Mouse (Mus musculus) Patski (cell line): ENCODE results near the gene Cc2d2b. TPM values are rescaled to one million over a fixed set of nuclear protein-coding genes. Genes with fewer than 3 reads are reported as not detected.

Source experiments
- ATAC-seq: fragments of 100-300 bp; one replicate; pipeline ENCODE4 v1.8.0; 2021
- CTCF ChIA-PET: fragments of 350-600 bp; sonication (Branson Sonifier 250); formaldehyde crosslinking; loops from one replicate; lab custom pipeline; 2022; ENCODE audit warnings: inconsistent platforms; lab: Charles Lee
- POLR2A ChIA-PET: fragments of 350-600 bp; sonication (Branson Sonifier 250); formaldehyde crosslinking; loops from one replicate; lab custom pipeline; 2022; ENCODE audit warnings: antibody characterized with exemption, inconsistent platforms; lab: Charles Lee
- DNase-seq: peaks from one replicate; pipeline ENCODE4 v3.0.0-alpha.2; 2011; ENCODE audit warnings: low read depth, low spot score
- H3K27me3 ChIP-seq: fragments of 371-371 bp; one replicate; pipeline ENCODE4 v1.5.1; 2021
- CTCF ChIP-seq: fragments of 100-300 bp; IDR thresholded peaks from one replicate; pipeline ENCODE4 v1.5.1; 2021
- in situ Hi-C: fragments of 300-500 bp; cut with MboI; formaldehyde crosslinking; loops from 3 replicates; pipeline ENCODE4 v1.11.1; 2018; ENCODE audit warnings: low pct_unique_long_range_greater_than_20kb, mixed read lengths
- polyA plus RNA-seq: library from polyadenylated mRNA; unstranded; gene quantifications from one replicate; pipeline ENCODE4 v1.2.3, GENCODE M21; 2021

Cc2d2b gene
- polyA plus RNA-seq, 1 experiment from 2014 or later, result not detected

DNA sequence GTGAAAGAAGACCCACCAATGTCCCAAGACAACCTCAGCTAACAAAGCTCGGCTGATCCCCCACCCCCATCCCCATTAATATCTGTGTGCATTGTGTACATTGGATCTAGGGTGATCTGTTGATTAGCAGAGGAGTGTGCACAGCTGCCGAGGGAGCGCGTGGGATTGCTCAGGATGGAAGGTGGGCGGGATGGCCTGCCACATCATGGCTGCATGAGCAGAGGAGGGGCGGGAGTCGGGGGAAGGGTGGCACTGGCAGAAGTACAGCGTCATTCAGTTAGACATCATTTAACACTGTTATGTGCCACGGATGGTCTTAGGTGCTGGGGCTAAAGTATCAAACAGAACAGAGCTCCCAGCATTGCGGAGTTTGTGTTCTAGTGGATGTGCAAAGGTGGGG lies 25.0 kb upstream of the Cc2d2b start:
- ATAC-seq, result no peak
- DNase-seq, result no peak
- TF ChIP-seq CTCF, result no peak
- peaks cover 32% of the 10 kb centered on the region for H3K27me3 ChIP-seq
- in situ Hi-C loops, result loop anchor here (5.0 to 25.0 kb wide), 2 partner anchors 111 to 386 kb away; partner anchors contain the start of genes Entpd1 and Tctn3
- ChIA-PET POLR2A (interaction anchor here (2.5 kb wide), 1 partner anchor 112 kb away, joined by 9 read pairs; the partner anchor contains the start of genes Entpd1 and Tctn3), CTCF (interaction anchor here (1.2 to 4.6 kb wide), 2 partner anchors 113 to 124 kb away, joined by 4 to 69 read pairs; partner anchors contain the start of genes Entpd1 and Tctn3)

DNA sequence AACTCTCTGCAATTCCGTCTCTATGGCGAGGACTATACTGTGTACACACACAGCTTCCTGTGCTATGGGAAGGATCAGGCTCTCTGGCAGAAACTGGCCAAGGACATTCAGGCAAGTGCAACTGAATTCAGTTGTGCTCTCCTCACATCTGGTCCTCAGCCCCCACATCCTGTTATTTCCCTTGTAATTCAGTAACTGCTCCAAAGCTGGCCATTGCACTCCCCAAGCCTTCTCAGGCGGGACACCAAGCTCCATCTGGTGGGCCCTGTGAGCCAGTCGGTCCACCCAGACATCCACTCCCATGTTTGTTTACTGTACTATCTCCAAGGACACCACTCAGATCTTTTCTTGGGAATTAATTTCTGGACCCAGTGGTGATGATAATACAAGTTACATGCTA lies 22.4 kb upstream of the Cc2d2b start:
- no peak for TF ChIP-seq CTCF
- DNase-seq, result no peak

GRCm38 (mm10) chr19:40726614-40727013 lies 21.9 kb upstream of the Cc2d2b start:
- H3K27me3 ChIP-seq, result peaks cover 54% of the 10 kb centered on the region
- no peak for DNase-seq
- no peak for ATAC-seq
- POLR2A ChIA-PET, result no interaction called here
- in situ Hi-C loops, result no loop called here
- no peak for TF ChIP-seq CTCF
- CTCF ChIA-PET, result interaction anchor here (1.2 to 2.1 kb wide), 2 partner anchors 112 to 115 kb away, joined by 4 to 7 read pairs; partner anchors contain the start of genes Entpd1 and Tctn3

More for the DNA sequence above, 22.4 kb upstream of the Cc2d2b start:
- CTCF ChIA-PET, result interaction anchor here (0.6 to 2.1 kb wide), 3 partner anchors 112 to 1821 kb away, joined by 3 to 7 read pairs (median 4); partner anchors contain the start of genes Entpd1 and Tctn3
- H3K27me3 ChIP-seq, result peaks cover 54% of the 10 kb centered on the region
- POLR2A ChIA-PET, result no interaction called here
- no peak for ATAC-seq
- in situ Hi-C loops, result no loop called here

DNA sequence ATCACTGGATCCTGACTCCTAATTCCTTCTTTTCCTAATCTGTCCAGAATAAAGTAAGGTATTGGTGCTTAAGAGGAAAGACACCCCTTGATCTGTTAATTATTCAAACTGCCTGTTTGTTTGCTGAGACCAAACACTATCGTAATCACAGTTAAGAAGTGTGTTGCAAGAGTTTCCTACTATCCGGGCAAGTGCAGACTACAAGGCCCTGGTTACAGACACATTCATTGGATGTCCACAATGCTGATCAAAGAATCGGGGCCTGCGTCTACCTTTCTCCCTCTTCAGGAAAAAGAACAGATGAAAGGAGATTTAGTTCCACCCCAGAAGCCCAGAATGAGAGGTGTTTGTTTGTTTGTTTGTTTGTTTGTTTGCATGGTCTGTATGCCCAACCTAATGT lies 20.3 kb upstream of the Cc2d2b start:
- DNase-seq, result no peak
- no peak for ATAC-seq
- CTCF ChIA-PET, result no interaction called here
- peaks cover 56% of the 10 kb centered on the region for H3K27me3 ChIP-seq
- no peak for TF ChIP-seq CTCF
- in situ Hi-C loops, result no loop called here
- POLR2A ChIA-PET, result no interaction called here

- ChIA-PET CTCF (interaction anchor here (1.2 kb wide), 1 partner anchor 17 kb away, joined by 3 read pairs; no protein-coding TSS in a partner anchor), POLR2A (no interaction called here)
- ATAC-seq (no peak), DNase-seq (no peak)
- in situ Hi-C loops, result no loop called here
- no peak for TF ChIP-seq CTCF
- peaks cover 62% of the 10 kb centered on the region for H3K27me3 ChIP-seq
Observed at GRCm38 (mm10) chr19:40728732-40729420, 19.7 kb upstream of the Cc2d2b start.

GRCm38 (mm10) chr19:40733409-40733808 lies 15.1 kb upstream of the Cc2d2b start:
- H3K27me3 ChIP-seq, result peaks cover 54% of the 10 kb centered on the region
- in situ Hi-C loops, result no loop called here
- ATAC-seq (no peak), DNase-seq (no peak)
- CTCF ChIA-PET, result no interaction called here
- POLR2A ChIA-PET, result no interaction called here
- TF ChIP-seq CTCF, result no peak

DNA sequence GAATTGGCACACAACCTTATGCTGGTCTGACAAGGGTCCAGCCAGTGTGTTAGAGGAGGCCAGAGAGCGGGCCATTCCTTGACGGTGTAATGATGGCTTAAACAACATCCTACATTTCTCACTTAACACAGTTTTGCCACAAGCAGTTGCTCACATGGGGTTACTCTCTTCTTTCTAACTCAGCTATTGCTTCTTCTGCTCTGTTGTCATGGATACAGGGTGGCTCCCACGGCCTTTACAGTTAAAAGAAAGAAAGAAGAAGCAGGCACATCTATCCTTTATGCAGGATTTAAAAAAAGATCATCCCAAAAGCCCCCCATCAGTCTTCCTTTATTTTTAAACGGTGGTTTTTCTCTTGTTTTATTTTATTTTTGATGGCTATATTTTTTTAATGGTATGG lies 14.7 kb upstream of the Cc2d2b start:
- ATAC-seq, result no peak
- peaks cover 53% of the 10 kb centered on the region for H3K27me3 ChIP-seq
- POLR2A ChIA-PET, result no interaction called here
- CTCF ChIA-PET, result no interaction called here
- in situ Hi-C loops, result no loop called here
- no peak for TF ChIP-seq CTCF
- no peak for DNase-seq

DNA sequence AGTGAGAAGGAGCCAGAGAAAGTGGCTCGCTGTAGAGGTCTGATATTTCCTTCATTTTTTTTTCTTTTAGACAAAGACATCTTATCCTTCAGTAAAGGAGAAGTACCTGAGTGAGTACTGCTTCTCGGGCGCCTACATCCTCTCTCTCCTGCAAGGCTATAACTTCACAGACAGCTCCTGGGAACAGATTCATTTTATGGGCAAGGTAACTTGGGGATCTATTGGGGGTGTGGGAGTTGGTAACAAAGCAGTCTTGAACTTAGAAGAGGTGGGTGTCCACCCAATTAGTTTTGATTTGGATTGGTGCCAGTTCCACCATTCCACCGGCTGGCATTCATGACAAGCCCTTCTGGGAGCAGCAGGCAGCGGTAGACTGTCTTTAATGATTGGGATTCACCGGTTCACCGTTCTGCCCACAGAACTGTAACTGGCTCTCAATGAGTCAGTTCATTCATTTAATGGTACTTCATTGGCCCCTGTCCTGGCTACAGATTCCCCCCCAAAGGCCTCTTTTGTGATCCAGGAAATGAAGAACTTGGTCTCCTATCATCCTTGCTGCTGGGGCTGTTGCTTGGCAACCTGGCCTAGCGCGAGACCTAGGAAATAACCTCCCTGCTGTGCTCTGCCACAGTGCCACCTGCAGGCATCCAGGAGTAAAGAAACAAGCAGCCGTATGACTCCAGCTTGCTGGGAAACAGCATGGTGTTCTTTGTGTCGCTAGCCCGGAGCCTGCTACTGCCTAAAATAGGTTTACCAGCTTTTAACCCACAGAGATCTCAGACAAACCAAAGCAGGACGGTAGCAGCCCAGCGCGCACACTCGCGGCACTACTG lies 11.7 kb upstream of the Cc2d2b start:
- peak; percentile 74 for ATAC-seq
- in situ Hi-C loops, result no loop called here
- H3K27me3 ChIP-seq, result peaks cover 43% of the 10 kb centered on the region
- TF ChIP-seq CTCF, result peak; percentile 87
- DNase-seq, result peak; percentile 7
- ChIA-PET POLR2A (no interaction called here), CTCF (interaction anchor here (1.2 kb wide), 1 partner anchor 150 kb away, joined by 3 read pairs; no protein-coding TSS in a partner anchor)

DNA sequence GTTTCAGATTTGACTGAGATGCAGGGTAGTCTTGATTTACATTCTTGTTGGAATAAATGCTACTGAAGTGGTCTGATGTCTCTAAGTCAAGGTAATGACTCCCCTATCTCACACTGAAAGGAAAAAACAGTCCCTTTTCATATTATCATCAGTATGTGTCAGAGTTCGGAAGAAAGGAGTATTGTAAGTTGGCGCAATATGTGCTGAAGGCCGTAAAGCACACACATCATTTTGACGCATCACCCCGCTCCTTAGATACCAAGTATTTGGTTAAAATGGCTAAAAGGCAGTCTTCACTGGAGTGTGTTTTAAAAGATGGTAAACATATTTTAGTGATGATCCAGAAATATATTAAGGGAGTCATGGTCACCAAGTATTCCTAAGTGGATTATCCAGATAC lies 10.9 kb upstream of the Cc2d2b start:
- ATAC-seq (no peak), DNase-seq (no peak)
- no peak for TF ChIP-seq CTCF
- ChIA-PET CTCF (interaction anchor here (1.2 kb wide), 1 partner anchor 150 kb away, joined by 3 read pairs; no protein-coding TSS in a partner anchor), POLR2A (no interaction called here)
- H3K27me3 ChIP-seq, result peaks cover 40% of the 10 kb centered on the region
- in situ Hi-C loops, result no loop called here

GRCm38 (mm10) chr19:40738683-40739324 lies 9.7 kb upstream of the Cc2d2b start:
- in situ Hi-C loops, result no loop called here
- ChIA-PET POLR2A (no interaction called here), CTCF (interaction anchor here (1.1 kb wide), 1 partner anchor 92 kb away, joined by 3 read pairs; no protein-coding TSS in a partner anchor)
- DNase-seq, result no peak
- TF ChIP-seq CTCF, result no peak
- H3K27me3 ChIP-seq, result peaks cover 36% of the 10 kb centered on the region
- no peak for ATAC-seq
